Mouse (Mus musculus) G1E-ER4 (cell line): Measurements from ENCODE around the gene 1810024B03Rik. TPM values are rescaled to one million over a fixed set of nuclear protein-coding genes. Genes with fewer than 3 reads are reported as not detected.

Source experiments
- GATA1 ChIP-seq: IDR thresholded peaks from one replicate; pipeline ENCODE4 v1.8.0; 2012; ENCODE audit warnings: low read length, inconsistent platforms
- polyA plus RNA-seq: library from polyadenylated mRNA; stranded (reverse); fragments of >175 nt; gene quantifications from 2 replicates; pipeline ENCODE4 v1.2.3, GENCODE M21; 2012

The 1810024B03Rik gene
- polyA plus RNA-seq, 1 experiment, result 0.09 TPM

DNA sequence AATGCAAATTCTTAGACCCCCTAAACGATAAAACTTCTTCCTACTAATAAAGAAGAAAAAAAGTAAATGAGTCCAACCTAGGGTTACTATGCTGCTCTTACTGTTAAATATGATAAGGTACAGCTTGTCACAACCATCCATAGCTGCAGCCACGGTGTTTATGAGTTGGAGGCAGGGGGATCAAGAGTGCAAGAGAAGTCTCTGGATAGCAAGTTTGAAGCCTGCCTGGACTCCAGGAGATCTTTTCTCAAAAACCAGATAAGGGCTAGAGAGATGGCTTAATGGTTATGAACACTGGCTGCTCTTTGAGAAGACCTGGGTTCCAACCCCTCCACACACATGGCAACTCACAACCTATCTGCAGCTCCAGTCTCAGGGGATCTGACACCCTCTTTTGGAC is 1.2 kb downstream of the 1810024B03Rik start:
- no peak for TF ChIP-seq GATA1

DNA sequence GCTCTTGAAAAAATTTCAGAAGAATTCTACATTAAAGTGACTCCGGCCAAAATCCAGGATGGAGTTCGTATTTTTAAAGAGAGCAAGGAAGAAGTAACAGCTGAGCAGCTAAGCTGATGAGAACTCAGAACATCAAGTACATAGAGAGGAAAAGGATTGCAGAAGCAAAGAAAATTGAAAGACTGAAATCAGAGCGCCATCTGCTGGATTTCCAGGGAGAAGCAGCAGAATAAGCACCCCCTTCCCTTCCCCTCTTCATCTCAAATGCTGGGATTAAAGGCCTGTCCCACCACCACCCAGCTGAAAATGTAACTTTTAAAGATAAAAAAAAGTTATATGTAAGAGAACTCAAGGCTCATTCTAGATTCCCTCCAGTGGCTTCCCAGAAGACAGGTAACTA is 3.1 kb downstream of the 1810024B03Rik start:
- no peak for TF ChIP-seq GATA1

DNA sequence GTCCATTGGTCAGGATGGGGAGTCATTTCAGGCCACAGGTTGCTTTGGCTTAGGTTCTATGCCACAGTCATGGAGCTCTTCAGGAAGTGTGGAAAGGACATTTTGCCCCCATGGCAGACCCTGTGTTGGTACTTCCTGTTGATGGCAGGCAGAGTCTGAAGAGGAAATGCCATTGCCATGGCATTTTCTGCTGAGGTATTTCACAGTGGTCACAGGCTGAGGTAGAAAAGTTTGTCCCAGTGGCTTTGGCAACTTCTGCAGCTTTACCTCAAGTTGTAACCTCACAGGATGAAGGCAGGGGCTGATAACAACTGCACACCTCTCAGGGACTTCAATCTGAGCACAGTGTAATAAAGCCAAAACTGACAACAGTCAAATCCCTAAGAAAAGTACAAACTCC is 18.5 kb downstream of the 1810024B03Rik start:
- no peak for TF ChIP-seq GATA1

DNA sequence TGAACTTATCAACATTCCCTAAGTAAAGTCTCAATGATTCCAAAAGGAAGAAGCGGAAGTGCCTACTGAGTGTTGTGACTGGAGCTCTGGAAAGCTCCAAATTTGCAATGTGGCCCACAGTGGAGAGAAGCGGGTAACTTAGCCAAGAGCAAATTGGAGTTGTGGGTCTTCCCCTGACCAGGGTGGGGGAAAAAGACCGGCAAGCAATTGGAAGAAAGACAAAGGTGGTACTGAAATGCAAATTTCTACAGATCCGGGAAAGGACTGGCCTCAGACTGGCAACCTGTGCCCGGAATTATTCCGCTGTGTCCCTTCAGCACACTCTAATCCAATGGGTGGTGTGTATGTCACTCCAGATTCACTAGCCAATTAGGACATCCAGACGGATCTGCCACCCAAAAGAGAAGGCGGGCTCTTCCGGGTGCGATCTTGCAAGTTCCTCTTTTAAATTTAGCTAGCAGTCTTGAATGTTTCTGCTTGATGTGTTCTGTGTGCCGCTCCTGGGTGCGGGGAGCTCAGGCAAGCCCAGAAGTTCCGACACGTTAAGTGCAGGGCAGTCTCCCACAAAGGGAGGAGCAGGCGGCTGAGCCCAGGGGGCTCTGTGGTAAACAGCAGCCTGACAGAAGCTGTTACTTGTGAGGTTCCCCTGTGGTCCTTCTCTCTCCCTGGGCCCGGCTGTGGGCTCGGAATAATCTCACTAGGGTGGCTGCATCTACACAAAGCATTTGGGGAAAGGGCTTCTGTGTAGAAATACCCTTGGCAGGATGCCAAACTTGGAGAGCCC is 25.3 kb downstream of the 1810024B03Rik start:
- TF ChIP-seq GATA1, result no peak

DNA sequence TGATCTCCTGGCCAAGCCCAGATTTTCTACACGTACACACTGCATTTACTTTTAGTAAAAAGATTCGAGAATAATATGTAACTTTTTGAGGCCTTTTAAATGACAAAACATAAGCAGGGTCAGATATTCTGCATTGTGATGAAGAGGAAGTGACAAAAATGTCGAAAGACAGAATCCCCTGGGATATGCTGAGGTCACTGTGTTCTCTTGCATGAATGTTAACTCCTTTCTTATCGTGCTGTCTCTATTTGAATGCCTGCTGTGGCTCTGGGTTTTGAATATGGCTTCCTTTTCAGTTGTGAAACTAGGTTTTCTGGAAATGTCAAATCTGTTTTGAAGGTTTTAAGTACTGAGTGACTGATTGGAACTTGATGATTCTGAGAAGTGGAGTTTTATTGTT is 42.4 kb downstream of the 1810024B03Rik start:
- TF ChIP-seq GATA1, result no peak

DNA sequence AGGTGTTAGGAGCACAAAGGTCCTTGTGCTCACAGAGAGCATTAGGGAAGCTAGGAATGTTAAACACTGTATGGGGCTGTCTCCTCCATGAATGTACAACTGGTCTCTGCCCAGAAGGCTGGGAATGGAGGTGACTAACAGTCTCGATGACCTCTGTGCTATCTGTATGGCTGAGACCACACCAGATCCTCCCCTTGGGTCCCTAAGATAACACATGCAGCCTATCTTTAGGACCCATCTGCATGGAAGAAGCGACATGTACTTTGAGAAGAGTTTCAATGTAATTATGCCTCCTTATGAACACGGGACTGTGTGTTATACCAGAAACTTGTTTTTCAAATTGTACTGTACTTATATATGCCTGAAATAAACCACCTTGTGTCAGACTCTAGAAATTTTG is 62.4 kb downstream of the 1810024B03Rik start:
- no peak for TF ChIP-seq GATA1

DNA sequence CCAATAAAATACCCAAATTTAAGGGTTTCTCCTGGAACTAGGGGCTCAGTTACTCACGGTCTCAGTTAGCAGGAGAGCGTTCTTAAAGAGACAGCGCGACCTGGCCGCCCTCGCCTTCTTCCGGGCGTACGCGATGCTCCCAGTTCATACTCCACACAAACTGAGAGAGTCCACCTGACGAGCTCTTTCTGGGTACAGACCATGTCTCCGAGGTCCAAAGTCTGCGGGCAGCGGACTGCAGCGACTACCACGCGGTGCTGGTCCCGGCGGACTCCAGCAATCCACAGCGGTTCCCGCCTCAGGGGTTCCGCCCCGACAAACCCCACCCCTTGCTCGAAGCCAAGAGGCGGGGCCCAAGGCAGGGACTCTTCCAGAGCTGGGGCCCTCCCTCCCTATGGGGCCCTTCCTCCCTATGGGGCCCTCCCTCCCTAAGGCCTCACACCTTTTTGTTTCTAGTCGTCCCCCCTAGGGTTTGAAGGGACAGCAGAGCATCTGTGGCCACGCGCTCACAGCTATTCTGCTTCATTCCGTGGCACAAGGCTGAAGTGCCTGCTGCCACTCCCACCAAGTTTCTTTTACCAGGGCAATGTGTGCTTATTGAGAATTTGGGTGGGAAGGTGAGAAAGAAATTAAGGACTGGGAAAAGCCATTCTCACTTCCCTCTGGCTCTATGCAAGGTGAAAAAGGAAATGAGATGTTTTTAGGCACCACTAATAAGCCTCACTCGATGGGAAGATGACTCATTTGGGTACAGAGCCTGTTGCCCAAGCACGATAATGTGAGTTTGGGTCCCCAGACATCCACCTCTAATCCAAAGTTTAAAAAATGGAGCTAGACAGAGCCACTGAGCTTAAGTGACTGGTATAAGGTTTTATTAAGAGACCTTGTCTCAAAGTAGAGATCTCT is 64.7 kb downstream of the 1810024B03Rik start, which contains the start of gene Itpripl1:
Itpripl1 (minus strand) TSS at position 285 of the 906 bp plus-strand sequence.
- TF ChIP-seq GATA1, result no peak

DNA sequence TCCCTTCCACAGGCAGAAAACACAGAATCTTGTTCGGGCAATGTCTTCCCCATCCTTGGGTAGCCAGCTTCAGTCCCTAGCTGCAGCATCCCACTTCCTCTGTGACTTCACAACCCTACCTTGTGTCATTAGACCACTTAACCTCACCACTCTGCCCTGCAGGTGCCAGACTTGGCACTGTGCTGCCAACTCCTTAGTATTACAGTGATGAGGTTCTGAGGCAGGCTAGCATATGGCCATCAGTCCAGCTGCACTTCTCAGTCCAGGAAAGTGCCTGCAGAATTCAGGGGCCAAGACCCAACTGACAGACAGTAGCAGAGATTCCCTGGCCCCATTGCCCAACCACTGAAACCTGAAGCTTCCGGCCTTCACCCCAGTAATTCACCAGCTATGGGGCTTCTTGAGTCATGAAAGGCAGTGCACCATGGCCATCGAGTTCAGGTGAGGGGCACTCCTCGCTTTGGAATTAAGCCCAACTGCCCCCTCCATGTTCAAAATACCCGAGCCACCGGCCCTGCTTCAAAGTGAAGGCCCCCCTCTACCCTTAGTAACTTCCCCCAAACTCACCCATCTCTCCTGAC is 65.4 kb downstream of the 1810024B03Rik start:
- TF ChIP-seq GATA1, result no peak

DNA sequence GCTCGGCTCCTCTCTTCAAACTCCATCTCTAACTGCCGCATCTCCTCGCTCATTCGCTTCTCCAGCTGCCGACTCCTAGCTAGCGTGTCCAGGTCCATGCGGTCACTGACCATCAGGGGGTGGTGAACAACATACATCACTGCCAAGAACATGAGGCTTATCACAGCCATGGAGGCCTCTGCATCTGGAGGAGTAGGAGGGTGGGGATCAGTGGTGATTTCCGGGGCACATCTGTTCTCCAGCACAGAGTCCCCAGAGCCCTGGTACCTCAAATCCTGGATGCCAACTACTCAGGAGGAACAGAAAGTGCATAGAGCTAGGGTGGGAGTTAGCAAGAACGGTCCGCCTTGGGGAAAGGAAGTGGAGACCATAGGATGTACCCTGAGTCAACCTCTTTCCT is 66.0 kb downstream of the 1810024B03Rik start:
- no peak for TF ChIP-seq GATA1

DNA sequence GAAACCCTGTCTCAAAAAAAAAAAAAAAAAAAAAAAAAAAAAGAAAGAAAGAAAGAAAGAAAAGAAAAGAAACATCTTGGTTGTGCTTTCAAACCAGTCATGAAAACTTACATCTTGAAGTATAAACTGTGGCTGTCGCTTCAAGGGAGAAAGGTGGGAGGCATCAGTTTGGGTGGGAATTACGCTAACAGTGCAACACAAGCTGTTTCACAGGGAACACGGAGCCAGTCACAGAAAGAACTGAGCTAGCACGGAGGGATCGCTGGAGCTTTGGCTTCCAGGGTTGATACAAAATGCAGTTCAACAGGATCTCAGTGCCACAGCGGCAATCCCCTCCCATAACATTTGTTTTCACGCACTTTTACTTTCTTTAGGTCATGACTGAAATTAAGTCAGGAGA is 68.1 kb downstream of the 1810024B03Rik start:
- no peak for TF ChIP-seq GATA1

DNA sequence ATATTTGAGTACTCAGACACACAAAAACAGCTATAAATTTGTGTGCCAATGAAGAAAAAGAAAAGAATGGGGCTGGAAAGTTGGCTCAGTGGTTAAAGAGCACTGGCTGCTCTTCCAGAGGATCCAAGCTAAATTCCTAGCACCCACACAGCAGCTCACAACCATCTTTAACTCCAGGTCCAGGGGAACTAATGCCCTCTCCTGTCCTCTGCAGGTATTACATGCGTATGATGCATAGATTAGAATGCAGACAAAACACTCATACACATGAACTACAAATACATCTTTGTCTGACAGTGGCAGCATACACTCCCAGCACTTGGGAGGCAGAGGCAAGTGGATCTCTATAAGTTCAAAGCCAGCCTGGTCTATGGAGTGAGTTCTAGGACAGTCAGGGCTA is 68.5 kb downstream of the 1810024B03Rik start:
- TF ChIP-seq GATA1, result no peak

DNA sequence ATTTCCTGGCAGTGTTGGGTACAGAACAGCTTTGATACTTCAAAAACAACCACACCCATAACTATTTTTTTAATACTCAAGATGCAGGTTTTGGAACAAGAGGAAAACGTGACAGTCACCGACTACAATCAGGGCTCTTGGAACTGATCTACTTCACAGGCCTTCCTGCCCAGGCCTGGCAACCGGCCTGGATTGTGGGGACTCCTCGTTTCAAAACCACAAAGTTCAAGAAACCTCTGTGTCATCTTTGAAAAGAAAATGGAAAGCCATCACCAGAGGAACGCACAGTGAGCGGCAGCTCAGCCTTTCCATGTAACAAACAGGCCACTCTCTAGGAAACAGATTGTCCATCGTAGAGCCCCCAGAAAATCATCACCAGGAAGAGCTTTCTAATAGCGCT is 69.0 kb downstream of the 1810024B03Rik start:
- TF ChIP-seq GATA1, result no peak

DNA sequence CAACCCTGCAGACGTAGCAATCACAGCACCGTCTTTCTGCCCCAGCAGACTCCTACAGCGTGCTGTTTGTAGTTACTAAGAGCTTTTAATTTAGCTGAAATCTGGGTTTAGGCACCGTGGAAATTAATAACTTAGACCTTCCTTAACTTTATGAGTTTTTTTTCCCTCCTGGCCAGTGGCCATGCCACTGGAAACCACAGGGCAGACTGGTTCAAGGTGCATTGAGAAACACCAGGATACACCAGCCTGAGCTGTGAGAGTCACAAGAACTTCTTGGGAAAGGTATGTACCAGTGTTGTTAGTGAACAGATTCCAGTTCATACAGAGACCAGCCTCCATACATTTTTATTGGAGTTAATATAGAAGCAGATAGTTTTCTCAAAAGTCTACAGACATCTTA is 69.6 kb downstream of the 1810024B03Rik start:
- TF ChIP-seq GATA1, result no peak

DNA sequence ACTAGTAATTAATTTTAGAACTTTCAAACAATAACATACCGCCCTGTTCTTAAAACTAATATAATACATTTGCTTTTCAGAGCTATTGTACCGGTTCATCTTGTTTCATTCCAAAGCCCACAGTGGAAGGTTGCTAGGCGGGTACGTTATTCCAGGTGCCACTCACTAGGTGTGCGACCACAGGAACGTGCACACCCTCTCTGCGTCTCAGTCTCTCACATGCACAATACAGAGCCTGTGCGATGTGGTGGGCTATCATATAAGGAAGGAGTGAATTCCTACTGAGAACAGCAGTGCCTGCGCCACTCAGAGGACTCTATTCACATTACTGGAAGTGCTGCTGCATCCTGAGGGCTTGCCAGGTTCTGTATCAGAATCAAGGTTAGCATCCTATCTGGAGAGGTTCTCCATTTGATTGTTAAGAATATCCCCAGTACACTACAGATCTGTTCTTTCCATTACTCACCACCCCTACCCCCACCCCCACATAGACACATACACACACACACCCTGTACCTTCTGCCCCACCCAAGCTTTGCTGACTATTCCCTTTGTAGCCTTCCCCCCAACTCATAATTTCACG is 70.2 kb downstream of the 1810024B03Rik start:
- no peak for TF ChIP-seq GATA1

DNA sequence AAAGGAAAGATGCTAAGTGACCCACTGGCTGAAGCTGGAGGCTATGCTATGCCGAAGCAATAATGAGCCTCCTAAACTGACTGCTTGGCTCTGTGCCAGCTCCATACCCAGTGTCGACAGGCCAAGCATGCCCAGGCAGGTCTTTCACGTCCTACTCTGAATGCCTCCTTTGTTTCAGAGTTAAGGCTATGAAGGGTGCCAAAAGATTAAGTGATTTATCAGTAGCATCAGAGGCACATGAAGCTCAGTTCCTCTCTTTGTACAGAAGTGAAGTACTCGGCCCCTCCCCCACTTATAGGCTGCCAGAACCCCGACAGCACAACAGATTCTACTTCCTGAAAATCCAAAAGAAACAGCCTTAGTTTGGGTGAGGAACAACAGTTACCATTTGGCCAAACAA is 71.1 kb downstream of the 1810024B03Rik start:
- no peak for TF ChIP-seq GATA1

Other genes starting within 250 kb of the 1810024B03Rik start
- 4.1 and 5.6 TPM in 2 replicates for gene Ap4e1, start 199.6 kb downstream of the 1810024B03Rik start, polyA plus RNA-seq
- 1.5 and 2.7 TPM in 2 replicates for gene Blvra, start 137.6 kb downstream of the 1810024B03Rik start, polyA plus RNA-seq
- 11.4 and 17.9 TPM in 2 replicates for gene Ncaph, start 74.3 kb downstream of the 1810024B03Rik start, polyA plus RNA-seq
- 6.2 and 6.4 TPM in 2 replicates for gene Itpripl1, start 64.8 kb downstream of the 1810024B03Rik start, polyA plus RNA-seq
- 19.7 and 31.8 TPM in 2 replicates for gene Snrnp200, start 106 bp upstream of the 1810024B03Rik start, polyA plus RNA-seq
- 21.5 and 21.8 TPM in 2 replicates for gene Ciao1, start 39.5 kb upstream of the 1810024B03Rik start, polyA plus RNA-seq
- 26.4 and 30.3 TPM in 2 replicates for gene Tmem127, start 39.6 kb upstream of the 1810024B03Rik start, polyA plus RNA-seq
- gene Stard7, start 61.9 kb upstream of the 1810024B03Rik start, polyA plus RNA-seq, result 47.0 and 51.8 TPM in 2 replicates
- 0.03 TPM in 1 of 2 replicates, not detected in the other for gene Dusp2, start 127.9 kb upstream of the 1810024B03Rik start, polyA plus RNA-seq
- not detected in 2 replicates for gene Astl, start 130.4 kb upstream of the 1810024B03Rik start, polyA plus RNA-seq
- gene Adra2b, start 154.9 kb upstream of the 1810024B03Rik start, polyA plus RNA-seq, result not detected in 2 replicates
- not detected in 2 replicates for gene Gpat2, start 216.9 kb upstream of the 1810024B03Rik start, polyA plus RNA-seq
- gene Fahd2a, start 236.3 kb upstream of the 1810024B03Rik start, polyA plus RNA-seq, result 24.6 and 29.6 TPM in 2 replicates